Mouse (Mus musculus): ENCODE data around the gene Fpr2. TPM values are rescaled to one million over a fixed set of nuclear protein-coding genes. Genes with fewer than 3 reads are reported as not detected.
"Not testable (repeated sequence)": the region's sequence is repeated elsewhere in the genome, so short reads cannot be mapped to it uniquely, and the experiment has no call there.

Fpr2 gene
- polyA plus RNA-seq (2016; fragmentation: Nextera tagmentation; extraction: Ambion mirVana) = not detected in 2 replicates

GRCm38 (mm10) chr17:17887774-17888248 lies at the start of gene Fpr2, which contains the start of gene Fpr3:
Gene Fpr2 (plus strand): TSS chr17:17887824.
Gene Fpr3 (plus strand): TSS chr17:17887852.
- no peaks in the 10 kb centered on the region for H3K4me1 ChIP-seq
- H3K27ac ChIP-seq = no peak within 1 kb of the TSS
- WGBS = 70% methylated on average over 1 of the region's 1 CpGs
- DNase-seq (ENCODE audit: extremely low spot score, low spot score) = no peak
- H3K9me3 ChIP-seq = no peaks in the 10 kb centered on the region
- H3K27me3 ChIP-seq (ENCODE audit: poor library complexity, severe bottlenecking) = no peaks in the 10 kb centered on the region
- no peaks in the 10 kb centered on the region for H3K36me3 ChIP-seq (replicated peaks)
- no peak within 1 kb of the TSS for H3K4me3 ChIP-seq

GRCm38 (mm10) chr17:17837919-17838701 lies 49.5 kb upstream of the Fpr2 start:
- H3K27ac ChIP-seq = peak overlapping the region; percentile 86

GRCm38 (mm10) chr17:17839276-17839675 lies 48.3 kb upstream of the Fpr2 start:
- no peaks in the 10 kb centered on the region for H3K27me3 ChIP-seq (ENCODE audit: poor library complexity, severe bottlenecking)
- H3K36me3 ChIP-seq (replicated peaks) = peaks cover 81% of the 10 kb centered on the region
- DNase-seq (ENCODE audit: extremely low spot score, low spot score) = no peak
- no peak overlapping the region for H3K27ac ChIP-seq
- H3K4me1 ChIP-seq = peaks cover 46% of the 10 kb centered on the region
- no peak overlapping the region for H3K4me3 ChIP-seq
- H3K9me3 ChIP-seq = no peaks in the 10 kb centered on the region
- WGBS = 91% methylated on average over 2 of the region's 2 CpGs

More at GRCm38 (mm10) chr17:17837919-17838701, 49.5 kb upstream of the Fpr2 start:
- Histone ChIP-seq H3K4me3 (peak overlapping the region; percentile 58), H3K27me3 (ENCODE audit: poor library complexity, severe bottlenecking) (no peaks in the 10 kb centered on the region), H3K4me1 (peaks cover 55% of the 10 kb centered on the region), H3K9me3 (no peaks in the 10 kb centered on the region), H3K36me3 (replicated peaks) (peaks cover 85% of the 10 kb centered on the region)
- peak; percentile 88 for DNase-seq (ENCODE audit: extremely low spot score, low spot score)
- under 1% methylated on average over 43 of the region's 43 CpGs for WGBS

DNA sequence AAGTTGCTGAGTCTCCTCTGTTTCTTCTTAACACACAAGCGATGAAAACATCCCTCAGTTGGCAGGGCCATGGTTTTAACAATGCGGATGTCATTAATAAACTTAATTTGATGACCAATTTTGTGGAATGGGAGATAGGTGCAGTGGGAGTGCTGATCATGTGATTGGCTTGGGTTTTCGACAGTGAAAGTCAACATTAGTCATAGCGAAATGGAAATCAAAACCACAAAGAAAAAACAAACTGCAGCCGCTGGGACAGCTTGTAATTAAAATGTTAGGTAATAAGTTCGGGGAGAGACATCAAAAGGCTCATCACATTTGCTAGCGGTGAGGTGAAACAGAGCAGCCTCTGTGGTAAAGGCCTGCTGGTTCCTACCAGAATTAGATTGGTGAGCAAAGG lies 46.8 kb upstream of the Fpr2 start:
- no peak for DNase-seq (ENCODE audit: extremely low spot score, low spot score)
- Histone ChIP-seq H3K9me3 (no peaks in the 10 kb centered on the region), H3K27me3 (ENCODE audit: poor library complexity, severe bottlenecking) (no peaks in the 10 kb centered on the region), H3K36me3 (replicated peaks) (peaks cover 67% of the 10 kb centered on the region), H3K4me1 (peaks cover 31% of the 10 kb centered on the region), H3K27ac (no peak overlapping the region), H3K4me3 (no peak overlapping the region)
- WGBS = 92% methylated on average over 7 of the region's 7 CpGs

- Histone ChIP-seq H3K9me3 (no peaks in the 10 kb centered on the region), H3K27me3 (ENCODE audit: poor library complexity, severe bottlenecking) (peaks cover 9% of the 10 kb centered on the region), H3K27ac (peak overlapping the region; percentile 15; the same call in 1 of the 2 replicates), H3K36me3 (replicated peaks) (peaks cover 52% of the 10 kb centered on the region), H3K4me3 (no peak overlapping the region), H3K4me1 (peaks cover 2% of the 10 kb centered on the region)
- 76% methylated on average over 27 of the region's 27 CpGs for WGBS
- no peak for DNase-seq (ENCODE audit: extremely low spot score, low spot score)
These were observed 43.9 kb upstream of the Fpr2 start for GRCm38 (mm10) chr17:17843534-17844261.

DNA sequence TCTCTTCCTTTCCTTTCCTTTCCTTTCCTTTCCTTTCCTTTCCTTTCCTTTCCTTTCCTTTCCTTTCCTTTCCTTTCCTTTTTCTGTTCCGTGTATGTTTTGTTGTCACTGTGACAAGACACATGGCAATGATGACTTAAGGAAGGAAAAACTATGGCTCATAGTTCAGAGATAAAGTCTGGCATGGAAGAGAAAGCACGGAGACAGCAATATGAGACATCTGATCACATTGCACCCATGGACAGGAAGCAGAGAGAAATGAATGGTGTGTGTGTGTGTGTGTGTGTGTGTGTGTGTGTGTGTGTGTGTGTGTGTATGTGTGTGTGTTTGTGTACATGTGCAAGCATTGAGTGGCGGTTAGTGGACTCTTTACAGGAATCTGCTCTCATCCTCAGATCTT lies 43.0 kb upstream of the Fpr2 start:
- WGBS = 86% methylated on average over 3 of the region's 3 CpGs
- peaks cover 17% of the 10 kb centered on the region for H3K27me3 ChIP-seq (ENCODE audit: poor library complexity, severe bottlenecking)
- peaks cover 46% of the 10 kb centered on the region for H3K36me3 ChIP-seq (replicated peaks)
- DNase-seq (ENCODE audit: extremely low spot score, low spot score); H3K4me3 ChIP-seq; H3K9me3 ChIP-seq; H3K4me1 ChIP-seq; H3K27ac ChIP-seq: not testable (repeated sequence)

DNA sequence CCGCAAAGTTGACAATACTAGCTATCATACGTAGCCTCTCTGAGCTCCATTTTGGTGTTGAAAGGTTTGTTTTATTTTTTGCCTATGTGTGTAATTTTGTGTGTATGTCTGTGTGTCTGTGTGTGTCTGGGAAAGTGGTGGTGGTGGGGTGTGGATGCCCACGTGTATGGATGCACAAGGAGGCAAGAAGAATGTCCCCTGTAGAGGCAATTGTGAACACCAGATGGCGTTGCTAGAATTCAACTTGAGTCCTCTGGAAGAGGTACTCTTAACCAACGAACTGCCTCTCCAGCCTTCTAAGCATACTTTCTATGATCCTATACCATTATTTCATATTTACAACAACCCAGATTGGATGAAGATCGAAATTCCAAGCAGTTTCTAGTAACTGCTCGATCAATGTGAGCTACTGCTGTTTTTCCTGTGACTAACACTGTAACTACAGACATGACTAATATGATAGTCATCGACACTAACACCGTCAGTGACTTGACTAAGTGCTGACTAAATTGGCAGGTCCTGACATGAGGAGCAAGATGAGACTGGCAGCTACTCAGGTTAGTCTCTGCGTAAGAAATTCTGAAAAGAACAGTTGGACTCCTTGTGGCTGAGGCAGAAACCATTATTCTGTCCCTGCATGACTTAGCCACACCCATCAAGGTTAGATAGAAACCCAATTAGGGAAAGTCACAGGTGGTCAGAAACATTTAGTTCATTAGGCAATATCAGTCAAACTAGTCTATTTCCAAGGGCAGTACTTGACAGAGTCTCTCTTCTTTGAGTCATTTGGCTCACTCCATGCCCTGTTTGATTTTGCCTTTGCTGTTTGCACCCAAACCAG lies 42.2 kb upstream of the Fpr2 start:
- H3K4me1 ChIP-seq = peaks cover 8% of the 10 kb centered on the region
- H3K27me3 ChIP-seq (ENCODE audit: poor library complexity, severe bottlenecking) = peaks cover 25% of the 10 kb centered on the region
- H3K27ac ChIP-seq = no peak overlapping the region
- no peaks in the 10 kb centered on the region for H3K9me3 ChIP-seq
- peaks cover 39% of the 10 kb centered on the region for H3K36me3 ChIP-seq (replicated peaks)
- DNase-seq (ENCODE audit: extremely low spot score, low spot score) = no peak
- 72% methylated on average over 10 of the region's 10 CpGs for WGBS
- H3K4me3 ChIP-seq = no peak overlapping the region

- Histone ChIP-seq H3K4me1 (peaks cover 8% of the 10 kb centered on the region), H3K27me3 (ENCODE audit: poor library complexity, severe bottlenecking) (peaks cover 39% of the 10 kb centered on the region), H3K27ac (no peak overlapping the region), H3K9me3 (no peaks in the 10 kb centered on the region), H3K4me3 (no peak overlapping the region), H3K36me3 (replicated peaks) (peaks cover 9% of the 10 kb centered on the region; the same call in 1 of the 2 replicates)
- no peak for DNase-seq (ENCODE audit: extremely low spot score, low spot score)
- 81% methylated on average over 2 of the region's 2 CpGs for WGBS
These were observed 38.6 kb upstream of the Fpr2 start for GRCm38 (mm10) chr17:17848988-17849387.

DNA sequence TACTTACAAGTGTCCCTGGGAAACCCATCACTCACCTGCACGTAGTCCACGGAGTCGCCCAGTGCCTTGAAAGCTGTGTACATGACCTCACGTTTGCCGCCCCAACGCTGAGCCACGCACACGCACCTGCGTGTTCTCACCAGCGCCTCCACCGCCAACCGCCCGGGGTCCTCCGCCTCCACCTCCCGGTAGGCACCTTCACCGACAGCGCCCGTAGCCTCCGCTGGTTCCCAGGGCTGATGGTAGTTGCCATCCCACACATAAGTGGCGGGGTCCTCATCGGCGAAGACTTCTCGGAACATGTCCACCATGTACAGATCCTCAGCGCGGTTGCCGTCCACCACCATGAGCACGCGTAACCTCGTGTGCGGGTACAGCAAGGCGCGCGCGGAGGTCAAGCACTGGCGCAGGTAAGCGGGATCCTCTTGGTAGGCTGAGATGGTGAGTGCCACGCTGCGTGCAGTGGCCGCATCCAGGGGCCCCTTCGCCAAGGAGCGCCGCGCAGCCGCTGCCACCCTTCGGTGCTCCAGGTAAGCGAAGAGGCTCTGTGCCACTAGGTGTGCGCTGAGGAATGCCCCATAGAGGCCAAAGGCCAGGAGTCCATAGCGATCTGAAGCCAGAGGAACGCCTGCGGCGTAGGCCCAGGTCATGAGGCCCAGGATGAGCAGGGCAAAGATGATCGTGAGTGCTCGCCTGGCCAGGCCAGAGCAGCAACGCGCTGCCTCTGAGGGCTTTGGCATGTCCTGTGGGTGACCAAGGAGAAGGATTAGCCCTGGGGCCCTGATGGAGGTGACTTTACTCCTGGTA lies 37.5 kb upstream of the Fpr2 start:
- Histone ChIP-seq H3K4me1 (peaks cover 11% of the 10 kb centered on the region), H3K27ac (no peak overlapping the region), H3K9me3 (no peaks in the 10 kb centered on the region), H3K4me3 (peak overlapping the region; percentile 20), H3K27me3 (ENCODE audit: poor library complexity, severe bottlenecking) (peaks cover 39% of the 10 kb centered on the region), H3K36me3 (replicated peaks) (peaks cover 9% of the 10 kb centered on the region; the same call in 1 of the 2 replicates)
- no peak for DNase-seq (ENCODE audit: extremely low spot score, low spot score)
- WGBS = 14% methylated on average over 55 of the region's 55 CpGs

- Histone ChIP-seq H3K4me1 (peaks cover 9% of the 10 kb centered on the region), H3K36me3 (replicated peaks) (no peaks in the 10 kb centered on the region), H3K27me3 (ENCODE audit: poor library complexity, severe bottlenecking) (peaks cover 15% of the 10 kb centered on the region), H3K27ac (no peak within 1 kb of the TSS), H3K9me3 (no peaks in the 10 kb centered on the region; the same call in 1 of the 2 replicates), H3K4me3 (no peak within 1 kb of the TSS)
- no peak for DNase-seq (ENCODE audit: extremely low spot score, low spot score)
- 67% methylated on average over 8 of the region's 8 CpGs for WGBS
These were observed 32.4 kb upstream of the Fpr2 start, which contains the start of gene Has1 for GRCm38 (mm10) chr17:17855064-17855838. Gene Has1 (minus strand): TSS chr17:17855205.

DNA sequence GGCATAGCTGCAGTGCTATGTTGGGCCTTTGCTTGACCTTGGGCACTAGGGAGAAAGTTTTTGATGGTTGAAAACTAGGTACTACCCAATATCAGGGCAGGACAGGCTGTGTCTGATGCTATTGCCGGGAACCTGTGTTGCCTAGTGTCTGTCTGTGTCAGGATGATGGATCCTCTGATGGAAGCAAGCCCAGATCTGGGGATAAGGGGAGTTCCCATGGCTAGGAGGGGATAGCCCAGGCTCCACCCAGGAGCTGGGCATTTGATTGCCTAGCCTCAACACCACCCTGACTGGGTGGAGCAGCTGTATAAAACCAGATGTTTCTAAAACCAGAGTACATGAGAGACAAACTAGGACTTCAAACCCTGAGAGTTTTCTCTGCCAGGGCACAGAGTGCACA lies 31.0 kb upstream of the Fpr2 start:
- Histone ChIP-seq H3K27ac (no peak overlapping the region), H3K9me3 (no peaks in the 10 kb centered on the region; the same call in 1 of the 2 replicates), H3K27me3 (ENCODE audit: poor library complexity, severe bottlenecking) (peaks cover 1% of the 10 kb centered on the region; the same call in 1 of the 2 replicates), H3K4me1 (peaks cover 7% of the 10 kb centered on the region; the same call in 1 of the 2 replicates), H3K36me3 (replicated peaks) (no peaks in the 10 kb centered on the region), H3K4me3 (no peak overlapping the region)
- WGBS = 93% methylated on average over 1 of the region's 1 CpGs
- no peak for DNase-seq (ENCODE audit: extremely low spot score, low spot score)

Data from forebrain, embryonic 10.5 days (tissue).